In genomic region chr6:129288708-129289107, GRCm38 (mm10) we compare ENCODE assay signal across 24 mouse cellular contexts. TPM values are rescaled to one million over a fixed set of nuclear protein-coding genes. Genes with fewer than 3 reads are reported as not detected.
"Had no signal": no experiment of that assay in that cellular context is flagged by ENCODE, and none has a peak within 500 bp of the region (broad histone marks: within the 10 kb centered on the region; RNA-seq: fewer than 3 reads in every experiment).

No protein-coding gene starts in this region.

- H3K9me3 ChIP-seq: neural tube, embryonic 13.5 days; neural tube, embryonic 15.5 days; stomach, embryonic 15.5 days had no signal

- H3K27me3 ChIP-seq: neural tube, embryonic 13.5 days; neural tube, embryonic 15.5 days; stomach, embryonic 15.5 days had no signal

- H3K27ac ChIP-seq: neural tube, embryonic 13.5 days; neural tube, embryonic 15.5 days; stomach, embryonic 15.5 days; stomach, postnatal 0 days had no signal

- H3K36me3 ChIP-seq: neural tube, embryonic 13.5 days; neural tube, embryonic 15.5 days; stomach, embryonic 15.5 days had no signal

- H3K9ac ChIP-seq: neural tube, embryonic 13.5 days; neural tube, embryonic 15.5 days; stomach, embryonic 15.5 days had no signal

- H3K4me3 ChIP-seq: neural tube, embryonic 13.5 days; neural tube, embryonic 15.5 days; stomach, embryonic 15.5 days had no signal

- H3K4me2 ChIP-seq: neural tube, embryonic 13.5 days; neural tube, embryonic 15.5 days; stomach, embryonic 15.5 days had no signal

- H3K4me1 ChIP-seq: neural tube, embryonic 13.5 days; neural tube, embryonic 15.5 days; stomach, embryonic 15.5 days had no signal

- DNase-seq: retina, postnatal 1 day; right cerebral cortex, adult 18-20 months; right cerebral cortex, postnatal 14 days; right cerebral cortex, postnatal 25 days; right cerebral cortex, postnatal 4 days; spleen, adult 18-20 months; thymus, adult 18-20 months; thymus, adult 2 months; thymus, postnatal 14 days; thymus, postnatal 25 days; thymus, postnatal 36 days; thymus, postnatal 4 days had no signal

RNA-seq across cellular contexts. Expression of gene Cd69, which starts 13.5 kb away (rescaled TPM):
- polyA plus RNA-seq: neural tube, embryonic 13.5 days; neural tube, embryonic 14.5 days; testis, adult 2 months had no signal

RNA-seq across cellular contexts. Expression of gene 4922502D21Rik, which starts 42.9 kb away (rescaled TPM):
- total RNA-seq: neutrophil, adult 5-6 weeks had no signal
- polyA plus RNA-seq: neural tube, embryonic 13.5 days; neural tube, embryonic 14.5 days; neural tube, embryonic 15.5 days; small intestine, adult 2 months; spleen, adult 2 months; stomach, embryonic 14.5 days; stomach, embryonic 15.5 days; stomach, embryonic 16.5 days; stomach, postnatal 0 days; urinary bladder, adult 2 months had no signal
